Mouse (Mus musculus) CH12.LX (cell line): ENCODE data around the gene Pspc1. TPM values are rescaled to one million over a fixed set of nuclear protein-coding genes. Genes with fewer than 3 reads are reported as not detected.
"Not testable (repeated sequence)": the region's sequence is repeated elsewhere in the genome, so short reads cannot be mapped to it uniquely, and the experiment has no call there.

Source experiments
- DNase-seq: peaks from one replicate; pipeline ENCODE4 v3.0.0-alpha.2; 2013; ENCODE audit errors: extremely low read depth
- H3K27ac ChIP-seq: 2 replicates; pipeline ENCODE4 v1.5.1; 2012; ENCODE audit warnings: low read depth, mild to moderate bottlenecking, control low read depth, moderate library complexity; ENCODE audit not compliant: insufficient read depth
- H3K27me3 ChIP-seq: replicated peaks from 2 replicates; pipeline ENCODE3; 2012; ENCODE audit warnings: inconsistent platforms
- H3K36me3 ChIP-seq, 2 experiments: replicated peaks in 1 of 2; 2 replicates each; pipeline versions ENCODE3 to v1.6.1; 2012; ENCODE audit warnings: inconsistent platforms in 1 of 2, low read length in 1 of 2, mild to moderate bottlenecking in 1 of 2, mixed read lengths in 1 of 2, moderate library complexity in 1 of 2; ENCODE audit not compliant: control insufficient read depth in 1 of 2, insufficient read depth in 1 of 2
- H3K4me1 ChIP-seq, 2 experiments: 2 replicates each; pipeline ENCODE4 v1.6.1; 2012; ENCODE audit warnings: inconsistent platforms in 1 of 2, moderate library complexity in 1 of 2; ENCODE audit not compliant: insufficient read depth in 2 of 2, control insufficient read depth in 1 of 2
- H3K4me2 ChIP-seq: 2 replicates; pipeline ENCODE4 v1.6.1; 2012; ENCODE audit warnings: low read depth, mild to moderate bottlenecking, control low read depth; ENCODE audit not compliant: poor library complexity, insufficient read depth, severe bottlenecking
- H3K4me3 ChIP-seq, 3 experiments: fragments of 150-350 bp in 1 of 3; sonication (generic) in 1 of 3; replicated peaks in 1 of 3; 2 replicates each; pipeline versions ENCODE3 to v1.5.1; 2011 to 2012; ENCODE audit warnings: low read depth in 2 of 3, low read length in 2 of 3, mild to moderate bottlenecking in 2 of 3, moderate library complexity in 2 of 3, control low read depth in 1 of 3, improper control_type of control experiment in 1 of 3, inconsistent platforms in 1 of 3, mixed read lengths in 1 of 3; ENCODE audit not compliant: poor library complexity in 1 of 3
- H3K79me2 ChIP-seq: replicated peaks from 2 replicates; pipeline ENCODE4 v1.6.1; 2012; ENCODE audit warnings: mild to moderate bottlenecking, moderate library complexity; ENCODE audit not compliant: control insufficient read depth, poor library complexity, insufficient read depth, severe bottlenecking; ENCODE audit errors: extremely low read depth
- H3K9ac ChIP-seq: 2 replicates; pipeline ENCODE4 v1.6.1; 2012; ENCODE audit warnings: low read depth, mild to moderate bottlenecking, control low read depth, moderate library complexity; ENCODE audit not compliant: insufficient read depth
- H3K9me3 ChIP-seq: replicated peaks from 2 replicates; pipeline ENCODE3; 2012; ENCODE audit warnings: low read length, inconsistent platforms, mixed read lengths
- CHD1 ChIP-seq: IDR thresholded peaks from 2 replicates; pipeline ENCODE4 v1.6.1; 2012; ENCODE audit warnings: low read depth, low read length, improper control_type of control experiment, inconsistent platforms
- CHD2 ChIP-seq: IDR thresholded peaks from 2 replicates; pipeline ENCODE4 v1.6.1; 2011; ENCODE audit warnings: low read length, improper control_type of control experiment
- CTCF ChIP-seq, 2 experiments: IDR thresholded peaks in 1 of 2; conservative IDR thresholded peaks in 1 of 2; 2 replicates each; pipeline ENCODE4 v1.5.1; 2011 to 2012; ENCODE audit warnings: low read depth in 2 of 2, low read length in 2 of 2, improper control_type of control experiment in 1 of 2, inconsistent platforms in 1 of 2, mild to moderate bottlenecking in 1 of 2, moderate library complexity in 1 of 2
- ELF1 ChIP-seq: IDR thresholded peaks from 2 replicates; pipeline ENCODE4 v1.6.1; 2014; ENCODE audit warnings: low read depth, mild to moderate bottlenecking, inconsistent platforms, low read length, improper control_type of control experiment
- ETS1 ChIP-seq: conservative IDR thresholded peaks from 2 replicates; pipeline ENCODE4 v1.6.1; 2012; ENCODE audit warnings: low read depth, mild to moderate bottlenecking, inconsistent platforms, low read length, improper control_type of control experiment, moderate library complexity
- JUN ChIP-seq: IDR thresholded peaks from 2 replicates; pipeline ENCODE4 v1.6.1; 2011; ENCODE audit warnings: low read depth, mild to moderate bottlenecking, low read length, improper control_type of control experiment, moderate library complexity; ENCODE audit not compliant: insufficient read depth
- JUND ChIP-seq: conservative IDR thresholded peaks from 2 replicates; pipeline ENCODE4 v1.6.1; 2011; ENCODE audit warnings: low read depth, low read length, improper control_type of control experiment
- MAX ChIP-seq: IDR thresholded peaks from 2 replicates; pipeline ENCODE4 v1.6.1; 2011; ENCODE audit warnings: low read length, improper control_type of control experiment
- MEF2A ChIP-seq: IDR thresholded peaks from 2 replicates; pipeline ENCODE4 v1.6.1; 2014; ENCODE audit warnings: low read depth, mild to moderate bottlenecking, inconsistent platforms, low read length, improper control_type of control experiment, borderline replicate concordance
- MXI1 ChIP-seq: IDR thresholded peaks from 2 replicates; pipeline ENCODE4 v1.6.1; 2011; ENCODE audit warnings: mild to moderate bottlenecking, low read depth, low read length, improper control_type of control experiment
- MYC ChIP-seq: IDR thresholded peaks from 2 replicates; pipeline ENCODE4 v1.6.1; 2011; ENCODE audit warnings: low read depth, mild to moderate bottlenecking, improper control_type of control experiment, low read length
- NELFE ChIP-seq: IDR thresholded peaks from 2 replicates; pipeline ENCODE4 v1.6.1; 2011; ENCODE audit warnings: low read depth, low read length, improper control_type of control experiment
- PAX5 ChIP-seq: IDR thresholded peaks from 2 replicates; pipeline ENCODE4 v1.6.1; 2012; ENCODE audit warnings: low read length, inconsistent platforms, mixed read lengths
- POLR2A ChIP-seq: IDR thresholded peaks from 2 replicates; pipeline ENCODE4 v1.6.1; 2011; ENCODE audit warnings: low read depth, mild to moderate bottlenecking, improper control_type of control experiment, low read length
- POLR2AphosphoS2 ChIP-seq: IDR thresholded peaks from 2 replicates; pipeline ENCODE4 v1.6.1; 2011; ENCODE audit warnings: low read depth, low read length, improper control_type of control experiment
- RAD21 ChIP-seq: IDR thresholded peaks from 2 replicates; pipeline ENCODE4 v1.6.1; 2011; ENCODE audit warnings: low read depth, mild to moderate bottlenecking, low read length, improper control_type of control experiment, moderate library complexity
- SMC3 ChIP-seq: IDR thresholded peaks from 2 replicates; pipeline ENCODE4 v1.6.1; 2011; ENCODE audit warnings: low read depth, low read length, improper control_type of control experiment
- TCF12 ChIP-seq: IDR thresholded peaks from 2 replicates; pipeline ENCODE4 v1.6.1; 2014; ENCODE audit warnings: low read depth, mild to moderate bottlenecking, inconsistent platforms, low read length, improper control_type of control experiment
- USF1 ChIP-seq: IDR thresholded peaks from 2 replicates; pipeline ENCODE4 v1.6.1; 2014; ENCODE audit warnings: low read depth, mild to moderate bottlenecking, inconsistent platforms, low read length, improper control_type of control experiment
- ZC3H11A ChIP-seq: IDR thresholded peaks from 2 replicates; pipeline ENCODE4 v1.6.1; 2012; ENCODE audit warnings: low read depth, mild to moderate bottlenecking, inconsistent platforms, low read length, improper control_type of control experiment
- ZKSCAN1 ChIP-seq: IDR thresholded peaks from 2 replicates; pipeline ENCODE4 v1.6.1; 2012; ENCODE audit warnings: low read depth, inconsistent platforms, low read length, improper control_type of control experiment, borderline replicate concordance
- ZNF384 ChIP-seq: IDR thresholded peaks from 2 replicates; pipeline ENCODE4 v1.6.1; 2012; ENCODE audit warnings: low read depth, low read length, improper control_type of control experiment, inconsistent platforms
- dilution Hi-C: fragments of 300-500 bp; cut with MboI; formaldehyde crosslinking; loops from 2 replicates; pipeline ENCODE4 v1.14.3; 2020; ENCODE audit warnings: low sequenced_read_pairs; ENCODE audit not compliant: extremely low pct_unique_long_range_greater_than_20kb, extremely low pct_ligation_motif_present
- in situ Hi-C: fragments of 300-500 bp; cut with MboI; formaldehyde crosslinking; loops from 3 replicates; pipeline ENCODE4 v1.14.3; 2019; ENCODE audit warnings: low sequenced_read_pairs, low pct_ligation_motif_present, low pct_unique_long_range_greater_than_20kb, mixed read lengths
- polyA plus RNA-seq: library from polyadenylated mRNA; unstranded; fragments of >175 nt; gene quantifications from 2 replicates; pipeline ENCODE4 v1.2.1, GENCODE M21; 2012; ENCODE audit warnings: low read depth; ENCODE audit not compliant: insufficient read length
- total RNA-seq, 2 experiments: library from RNA; depleted of rRNA; stranded (reverse); fragments of 300-350 nt in 1 of 2; fragments of >200 nt in 1 of 2; gene quantifications; 2 replicates each; pipeline ENCODE4 v1.2.3; 2012 to 2014

The Pspc1 gene
- total and polyA plus RNA-seq, 3 experiments = 42.5 to 125 (median 46.9) TPM

DNA sequence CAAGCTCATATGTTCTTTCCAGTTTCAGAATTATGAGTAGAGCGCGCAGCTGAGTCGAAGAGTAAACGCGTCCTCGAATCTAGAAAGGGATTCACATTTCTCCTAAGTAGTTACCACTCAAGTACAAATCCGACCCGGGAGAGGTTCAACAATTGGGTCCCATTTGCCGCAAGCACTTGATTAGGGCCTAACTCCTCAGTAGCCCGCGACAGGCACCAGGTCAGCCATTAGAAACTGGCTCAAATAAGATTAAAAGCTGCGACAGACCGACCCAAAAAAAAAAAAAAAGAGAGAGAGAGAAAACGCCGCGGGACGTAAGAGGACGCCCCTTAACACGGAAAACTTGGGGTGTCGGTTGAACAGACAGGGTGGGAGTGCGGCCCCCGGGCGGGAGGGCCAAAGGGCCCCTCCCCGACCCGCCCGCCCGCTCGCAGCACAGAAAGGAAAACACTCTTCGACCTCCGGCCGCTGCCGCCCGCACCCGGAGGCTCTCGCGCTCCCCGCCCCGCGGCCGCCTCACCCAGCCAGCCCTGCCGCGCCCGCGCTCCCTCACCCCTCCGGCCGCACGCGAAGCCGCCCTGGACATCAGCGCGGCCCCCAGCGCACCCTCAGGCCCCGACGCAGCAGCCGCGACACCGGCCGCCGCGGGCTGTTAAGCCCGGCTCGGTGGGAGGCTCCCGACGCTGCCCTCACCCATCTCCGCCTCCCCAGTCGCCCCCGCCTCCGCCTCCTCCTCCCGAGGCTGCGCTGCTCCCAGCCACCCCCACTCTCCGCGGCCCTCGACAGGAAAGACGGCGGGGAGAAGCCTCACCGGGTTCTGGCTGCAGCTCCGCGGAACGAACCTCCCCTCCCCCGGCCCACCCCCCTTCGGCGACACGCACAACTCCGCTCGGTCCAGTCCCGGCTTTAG is 32.9 kb upstream of the Pspc1 start:
- H3K27me3 ChIP-seq, H3K9me3 ChIP-seq, dilution Hi-C loops, in situ Hi-C loops: not testable (repeated sequence)
- peak; percentile 21 for DNase-seq
- H3K4me2 ChIP-seq = peak overlapping the region; percentile 74; the same call in 1 of the 2 replicates
- H3K36me3 ChIP-seq = peaks cover 3 to 15% of the 10 kb centered on the region in 2 experiments
- peaks cover 0 to 19% of the 10 kb centered on the region in 2 experiments; a peak in 1 of 4 replicates for H3K4me1 ChIP-seq
- peak overlapping the region; percentile 79 for H3K27ac ChIP-seq
- TF ChIP-seq ZNF384 (peak; percentile 73), POLR2A (peak; percentile 37; the same call in 1 of the 2 replicates)
- peak overlapping the region; percentile 61 to 97 (median 63) for H3K4me3 ChIP-seq
- H3K9ac ChIP-seq = peak overlapping the region; percentile 79
- peaks cover 17% of the 10 kb centered on the region for H3K79me2 ChIP-seq

GRCm38 (mm10) chr14:56793243-56793642 is 15.1 kb upstream of the Pspc1 start:
- no peak for TF ChIP-seq NELFE
- peak; percentile 75 for TF ChIP-seq RAD21
- TF ChIP-seq CTCF (conservative IDR thresholded peaks at IDR 0.05 in 1 of 2, IDR thresholded peaks at IDR 0.05 in 1 of 2; ENCODE audit: low read depth in 2 of 2, low read length in 2 of 2) = peak; percentile 26 to 73; a peak in 2 of 4 replicates
- peak; percentile 60 for TF ChIP-seq SMC3
- no peak overlapping the region for H3K9ac ChIP-seq
- H3K27ac ChIP-seq = no peak overlapping the region
- dilution Hi-C loops (no loop called here), in situ Hi-C loops (loop anchor here (25.0 kb wide), 1 partner anchor 406 kb away; no protein-coding TSS in a partner anchor)
- H3K4me1 ChIP-seq = no peaks in the 10 kb centered on the region
- H3K36me3 ChIP-seq = peaks cover 32 to 52% of the 10 kb centered on the region in 2 experiments
- H3K79me2 ChIP-seq = no peaks in the 10 kb centered on the region
- H3K27me3 ChIP-seq = no peaks in the 10 kb centered on the region
- no peak overlapping the region for H3K4me3 ChIP-seq
- H3K4me2 ChIP-seq = no peak overlapping the region
- H3K9me3 ChIP-seq = no peaks in the 10 kb centered on the region
- peak; percentile 59 for DNase-seq

DNA sequence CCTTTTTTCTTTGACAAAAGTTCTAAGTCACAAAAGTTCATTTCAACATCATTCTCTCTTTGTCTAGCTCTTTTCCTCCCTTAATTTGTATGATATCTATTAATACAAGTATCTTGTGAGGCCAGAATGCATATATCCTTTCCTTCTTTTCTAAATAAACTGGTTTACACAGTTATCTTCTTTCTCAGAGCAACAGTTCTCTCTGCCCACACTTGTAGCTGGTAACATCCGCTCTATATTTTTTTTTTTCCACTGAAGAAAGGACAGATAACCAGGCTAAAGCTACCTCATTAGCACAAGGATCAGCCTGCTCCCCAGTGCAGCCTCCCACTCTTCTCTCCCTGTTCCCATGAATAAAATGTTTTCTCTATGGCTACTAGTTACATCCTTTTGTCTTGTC is 6.5 kb upstream of the Pspc1 start:
- H3K27me3 ChIP-seq = no peaks in the 10 kb centered on the region
- H3K9me3 ChIP-seq = no peaks in the 10 kb centered on the region
- no peak overlapping the region for H3K27ac ChIP-seq
- no peaks in the 10 kb centered on the region for H3K36me3 ChIP-seq
- no peaks in the 10 kb centered on the region for H3K79me2 ChIP-seq
- dilution Hi-C loops = no loop called here
- H3K4me2 ChIP-seq = no peak overlapping the region
- no peak overlapping the region for H3K4me3 ChIP-seq
- no peak for DNase-seq
- H3K9ac ChIP-seq = no peak overlapping the region
- H3K4me1 ChIP-seq = no peaks in the 10 kb centered on the region
- in situ Hi-C loops = loop anchor here (25.0 kb wide), 1 partner anchor 397 kb away; no protein-coding TSS in a partner anchor
- TF ChIP-seq RAD21 (no peak), MXI1 (no peak), PAX5 (no peak), TCF12 (no peak), ELF1 (no peak), MEF2A (no peak), JUN (no peak), ZNF384 (no peak), POLR2AphosphoS2 (no peak), MYC (no peak), ETS1 (no peak), JUND (no peak), USF1 (no peak), ZKSCAN1 (no peak), MAX (no peak), CTCF (conservative IDR thresholded peaks at IDR 0.05 in 1 of 2, IDR thresholded peaks at IDR 0.05 in 1 of 2; ENCODE audit: low read depth in 2 of 2, low read length in 2 of 2) (no peak), ZC3H11A (no peak), CHD2 (no peak), CHD1 (no peak)
